Mouse (Mus musculus) MEL-GATA-1-ER (cell line): Measurements from ENCODE around the gene Rph3al.

Experiments
- DNase-seq: peaks from one replicate; pipeline ENCODE4 v3.0.0-alpha.2; 2012; ENCODE audit warnings: low read depth; ENCODE audit errors: extremely low read depth

The Rph3al gene

GRCm38 (mm10) chr11:75907406-75907805 is 30.8 kb downstream of the Rph3al start:
- no peak for DNase-seq

- DNase-seq: no peak
These were observed 31.7 kb downstream of the Rph3al start for GRCm38 (mm10) chr11:75906556-75906955.

GRCm38 (mm10) chr11:75904982-75905381 is 33.2 kb downstream of the Rph3al start:
- no peak for DNase-seq

- DNase-seq: no peak
These were observed 33.7 kb downstream of the Rph3al start for GRCm38 (mm10) chr11:75904501-75904900.

- DNase-seq: no peak
These were observed 34.7 kb downstream of the Rph3al start for GRCm38 (mm10) chr11:75903486-75903885.

- DNase-seq: no peak
These were observed 36.9 kb downstream of the Rph3al start for GRCm38 (mm10) chr11:75901339-75901738.

GRCm38 (mm10) chr11:75899676-75900075 is 38.6 kb downstream of the Rph3al start:
- no peak for DNase-seq

- DNase-seq: no peak
These were observed 39.7 kb downstream of the Rph3al start for GRCm38 (mm10) chr11:75898532-75898931.

GRCm38 (mm10) chr11:75894791-75895420 is 43.3 kb downstream of the Rph3al start:
- DNase-seq: no peak

- DNase-seq: no peak
These were observed 44.3 kb downstream of the Rph3al start for GRCm38 (mm10) chr11:75893956-75894355.

GRCm38 (mm10) chr11:75887349-75887748 is 50.9 kb downstream of the Rph3al start:
- DNase-seq: no peak

GRCm38 (mm10) chr11:75881234-75881633 is 57.0 kb downstream of the Rph3al start:
- no peak for DNase-seq

- DNase-seq: no peak
These were observed 58.2 kb downstream of the Rph3al start for GRCm38 (mm10) chr11:75880064-75880463.

- DNase-seq: no peak
These were observed 59.8 kb downstream of the Rph3al start for GRCm38 (mm10) chr11:75878460-75878859.

GRCm38 (mm10) chr11:75876043-75876780 is 62.0 kb downstream of the Rph3al start:
- no peak for DNase-seq

GRCm38 (mm10) chr11:75871688-75872087 is 66.5 kb downstream of the Rph3al start:
- DNase-seq: no peak

- DNase-seq: no peak
These were observed 67.3 kb downstream of the Rph3al start for GRCm38 (mm10) chr11:75870947-75871346.

- DNase-seq: no peak
These were observed 67.8 kb downstream of the Rph3al start for GRCm38 (mm10) chr11:75870386-75870785.

GRCm38 (mm10) chr11:75869898-75870297 is 68.3 kb downstream of the Rph3al start:
- DNase-seq: no peak

GRCm38 (mm10) chr11:75866861-75867260 is 71.4 kb downstream of the Rph3al start:
- no peak for DNase-seq

GRCm38 (mm10) chr11:75865859-75866258 is 72.4 kb downstream of the Rph3al start:
- no peak for DNase-seq

GRCm38 (mm10) chr11:75865253-75865619 is 73.0 kb downstream of the Rph3al start:
- no peak for DNase-seq
